Mouse (Mus musculus) bone marrow macrophage, adult 2 months (primary cell): ENCODE results near the gene Tuba8.

Experiments used
- CTCF ChIP-seq: IDR thresholded peaks from 2 replicates; pipeline ENCODE4 v1.5.1; 2012; ENCODE audit warnings: low read depth, mild to moderate bottlenecking, low read length, moderate library complexity
- POLR2A ChIP-seq: IDR thresholded peaks from 2 replicates; pipeline ENCODE4 v1.6.1; 2012; ENCODE audit warnings: mild to moderate bottlenecking, low read depth, low read length, borderline replicate concordance

GRCm38 (mm10) chr6:121270156-121270555, 59.7 kb downstream of the Tuba8 start:
- no peak for TF ChIP-seq POLR2A
- no peak for TF ChIP-seq CTCF
